Mouse (Mus musculus) heart, adult 2 months (tissue): Measurements from ENCODE around the gene BC049730.

ENCODE experiments used
- CTCF ChIP-seq: fragments of 200-600 bp; IDR thresholded peaks from 2 replicates; pipeline ENCODE4 v1.8.1; 2022; ENCODE audit warnings: antibody characterized with exemption, mild to moderate bottlenecking, moderate library complexity
- EP300 ChIP-seq: fragments of 200-500 bp; IDR thresholded peaks from 2 replicates; pipeline ENCODE4 v1.6.1; 2011; ENCODE audit warnings: low read depth, low read length, control low read depth; ENCODE audit not compliant: insufficient read depth
- POLR2A ChIP-seq: fragments of 200-500 bp; IDR thresholded peaks from 2 replicates; pipeline ENCODE4 v1.6.1; 2011; ENCODE audit warnings: mild to moderate bottlenecking, low read depth, low read length, control low read depth; ENCODE audit not compliant: insufficient read depth

GRCm38 (mm10) chr7:24708832-24709292 lies at the start of gene BC049730:
- no peak for TF ChIP-seq POLR2A
- no peak for TF ChIP-seq EP300
- TF ChIP-seq CTCF = no peak
